21 mouse cellular contexts compared by ENCODE assay signal in genomic region chr10:19960831-19961380, GRCm38 (mm10). TPM values are rescaled to one million over a fixed set of nuclear protein-coding genes. Genes with fewer than 3 reads are reported as not detected.
A peak's percentile ranks its signal among the peaks of the same experiment; 100 is the strongest.
DNase-seq lines count a peak whose midpoint lies in the region; ATAC-seq and TF ChIP-seq lines count a peak whose summit lies in the region.
"Had no signal": no experiment of that assay in that cellular context is flagged by ENCODE, and none has a peak within 500 bp of the region (broad histone marks: within the 10 kb centered on the region; RNA-seq: fewer than 3 reads in every experiment).

No protein-coding gene starts in this region.

- DNase-seq in lung, embryonic 14.5 days = peak; percentile 54
- no peak for DNase-seq in lung, postnatal 36 days
- peak; percentile 30 for DNase-seq in forelimb bud, embryonic 11.5 days (ENCODE audit: low read depth, low spot score)
- DNase-seq in heart, postnatal 14 days = no peak
- no peak for DNase-seq in limb, embryonic 10.5 days (ENCODE audit: low spot score)
- no peak for DNase-seq in adrenal gland, adult 18-20 months (ENCODE audit: low spot score in 2 of 2)
- DNase-seq: adrenal gland, postnatal 10 days; cerebellum, adult 11 months; cerebellum, adult 8-10 months; cerebellum, postnatal 25 days; forebrain, postnatal 0 days; gastrocnemius, adult 2 months; gastrocnemius, postnatal 25 days; heart, postnatal 36 days; kidney, adult 8-10 months had no signal

- TF ChIP-seq CTCF in lung, embryonic 14.5 days (IDR thresholded peaks at IDR 0.05; ENCODE audit: low read depth) = no peak

- intact Hi-C loops in heart, postnatal 14 days (cut with DNase I) = no loop called here

- H3K9ac ChIP-seq in lung, embryonic 14.5 days = no peak overlapping the region
- H3K9ac ChIP-seq: forebrain, embryonic 13.5 days; forebrain, postnatal 0 days; heart, embryonic 12.5 days had no signal

- H3K4me2 ChIP-seq in lung, embryonic 14.5 days = no peak overlapping the region
- H3K4me2 ChIP-seq: forebrain, embryonic 13.5 days; heart, embryonic 12.5 days had no signal

- peaks cover 9% of the 10 kb centered on the region; the same call in 1 of the 2 replicates for H3K4me1 ChIP-seq in lung, embryonic 14.5 days (ENCODE audit: insufficient read depth)
- H3K4me1 ChIP-seq in limb, embryonic 10.5 days = peaks cover 17% of the 10 kb centered on the region
- H3K4me1 ChIP-seq: forebrain, embryonic 13.5 days had no signal

- no peak overlapping the region for H3K27ac ChIP-seq in lung, embryonic 14.5 days (ENCODE audit: low read depth)
- H3K27ac ChIP-seq in limb, embryonic 10.5 days = no peak overlapping the region
- H3K27ac ChIP-seq: forebrain, embryonic 13.5 days; gastrocnemius, adult 2 months had no signal

- H3K36me3 ChIP-seq in lung, embryonic 14.5 days (ENCODE audit: insufficient read depth) = no peaks in the 10 kb centered on the region
- no peaks in the 10 kb centered on the region for H3K36me3 ChIP-seq in limb, embryonic 10.5 days
- H3K36me3 ChIP-seq: heart, embryonic 12.5 days had no signal

- no peak overlapping the region for H3K4me3 ChIP-seq in lung, embryonic 14.5 days (ENCODE audit: low read depth, low read length)
- H3K4me3 ChIP-seq in limb, embryonic 10.5 days = no peak overlapping the region
- H3K4me3 ChIP-seq: forebrain, embryonic 13.5 days; gastrocnemius, adult 2 months; heart, embryonic 12.5 days had no signal

- H3K9me3 ChIP-seq in lung, embryonic 14.5 days (ENCODE audit: low read depth, low read length) = no peaks in the 10 kb centered on the region
- H3K9me3 ChIP-seq in limb, embryonic 10.5 days (replicated peaks) = no peaks in the 10 kb centered on the region
- H3K9me3 ChIP-seq: forebrain, embryonic 13.5 days; heart, embryonic 12.5 days had no signal

- H3K27me3 ChIP-seq in lung, embryonic 14.5 days (ENCODE audit: insufficient read depth, low read length) = no peaks in the 10 kb centered on the region
- H3K27me3 ChIP-seq in limb, embryonic 10.5 days (ENCODE audit: low read depth, poor library complexity, severe bottlenecking) = no peaks in the 10 kb centered on the region
- H3K27me3 ChIP-seq: CH12.LX; forebrain, embryonic 13.5 days; heart, embryonic 12.5 days had no signal

- ATAC-seq in lung, embryonic 14.5 days (ENCODE audit: insufficient read depth) = no peak
- ATAC-seq in activated CD4-positive, CD25-positive, alpha-beta regulatory T cell, adult 4 months = peak; percentile 34
- ATAC-seq: forebrain, embryonic 13.5 days; forebrain, postnatal 0 days; hindbrain, embryonic 16.5 days; intestine, postnatal 0 days had no signal

- 55% methylated on average over 6 of the region's 6 CpGs for WGBS in lung, embryonic 14.5 days
- WGBS in limb, embryonic 10.5 days = 82% methylated on average over 6 of the region's 6 CpGs

RNA-seq across cellular contexts. Expression of gene Map3k5, which starts 26.6 kb away (rescaled TPM):
- polyA plus RNA-seq in lung, embryonic 14.5 days (2014; fragmentation: Nextera tagmentation; extraction: Ambion mirVana) = 2.2 and 2.5 TPM in 2 replicates
- polyA plus RNA-seq in activated CD4-positive, CD25-positive, alpha-beta regulatory T cell, adult 4 months (2017; shearing (Covaris generic)) = 10 to 100 TPM in 1 of 2 experiments, 1 to 10 TPM in 1; 9.6 to 15.7 TPM
- 10 to 100 TPM; 30.0 to 38.9 TPM for total RNA-seq in heart, postnatal 14 days (2021)
- 0.44 and 0.58 TPM in 2 replicates for polyA plus RNA-seq in limb, embryonic 10.5 days (2016; fragmentation: Nextera tagmentation; extraction: Ambion mirVana)
- 10 to 100 TPM; 20.5 to 33.3 TPM for total RNA-seq in adrenal gland, adult 18-20 months (2021)

RNA-seq across cellular contexts. Expression of gene Pex7, which starts 53.4 kb away (rescaled TPM):
- polyA plus RNA-seq in lung, embryonic 14.5 days (2014; fragmentation: Nextera tagmentation; extraction: Ambion mirVana) = 24.5 and 25.1 TPM in 2 replicates
- polyA plus RNA-seq in activated CD4-positive, CD25-positive, alpha-beta regulatory T cell, adult 4 months (2017; shearing (Covaris generic)) = 10 to 100 TPM; 10.7 to 13.0 TPM
- 10 to 100 TPM; 22.9 to 25.9 TPM for total RNA-seq in heart, postnatal 14 days (2021)
- 19.1 and 19.3 TPM in 2 replicates for polyA plus RNA-seq in limb, embryonic 10.5 days (2016; fragmentation: Nextera tagmentation; extraction: Ambion mirVana)
- 10 to 100 TPM; 35.7 to 48.1 TPM for total RNA-seq in adrenal gland, adult 18-20 months (2021)

Comparison
In these comparisons a context has a peak if more than half of its experiments do, and no peak if none do; other contexts are left out.
1. DNase-seq: peak in lung, embryonic 14.5 days (single experiment) and forelimb bud, embryonic 11.5 days (single experiment); none in lung, postnatal 36 days (single experiment), heart, postnatal 14 days (0 of 2), limb, embryonic 10.5 days (single experiment) and adrenal gland, adult 18-20 months (0 of 2).